Mouse (Mus musculus) limb, embryonic 13.5 days (tissue): ENCODE data around the gene Nol6. TPM values are rescaled to one million over a fixed set of nuclear protein-coding genes. Genes with fewer than 3 reads are reported as not detected.
A peak's percentile ranks its signal among the peaks of the same experiment; 100 is the strongest.

Source experiments
- ATAC-seq: fragments of 200-750 bp; cut with Nextera tagmentation; 2 replicates; pipeline ENCODE4 v1.8.0; 2017; ENCODE audit warnings: low read depth, moderate number of reproducible peaks, moderate TSS enrichment; ENCODE audit not compliant: low FRiP score
- H3K27ac ChIP-seq: fragments of 300-500 bp; sonication (generic); 2 replicates; pipeline ENCODE4 v1.5.1; 2015; ENCODE audit warnings: inconsistent platforms, mild to moderate bottlenecking, moderate library complexity
- H3K27me3 ChIP-seq: fragments of 300-500 bp; sonication (generic); 2 replicates; pipeline ENCODE4 v1.6.1; 2015; ENCODE audit warnings: mild to moderate bottlenecking, inconsistent platforms
- H3K36me3 ChIP-seq: fragments of 300-500 bp; sonication (generic); 2 replicates; pipeline ENCODE4 v1.6.1; 2015; ENCODE audit warnings: inconsistent platforms, mild to moderate bottlenecking, moderate library complexity
- H3K4me1 ChIP-seq: fragments of 300-500 bp; sonication (generic); 2 replicates; pipeline ENCODE4 v1.6.1; 2015; ENCODE audit warnings: inconsistent platforms
- H3K4me2 ChIP-seq: fragments of 300-500 bp; sonication (generic); replicated peaks from 2 replicates; pipeline ENCODE4 v1.6.1; 2015; ENCODE audit warnings: inconsistent platforms, mild to moderate bottlenecking, moderate library complexity
- H3K4me3 ChIP-seq: fragments of 300-500 bp; sonication (generic); 2 replicates; pipeline ENCODE4 v1.5.1; 2015; ENCODE audit warnings: moderate library complexity, mild to moderate bottlenecking, inconsistent platforms
- H3K9ac ChIP-seq: fragments of 300-500 bp; sonication (generic); 2 replicates; pipeline ENCODE4 v1.6.1; 2015; ENCODE audit warnings: mild to moderate bottlenecking, inconsistent platforms
- H3K9me3 ChIP-seq: fragments of 300-500 bp; sonication (generic); 2 replicates; pipeline ENCODE4 v1.6.1; 2016; ENCODE audit warnings: inconsistent platforms
- WGBS: fragments of 180-500 bp; shearing (Covaris S2); methylation state at CpG from one replicate; pipeline ENCODE4 v1.1.7; 2015; 5-methylcytosine and 5-hydroxymethylcytosine counted together
- polyA plus RNA-seq: library from polyadenylated mRNA; unstranded; fragments of >200 nt; fragmentation: Nextera tagmentation; extraction: Ambion mirVana; gene quantifications from 2 replicates; pipeline ENCODE4 v1.2.1, GENCODE M21; 2015

Gene Nol6
- polyA plus RNA-seq, 1 experiment from 2014 or later, result 28.9 TPM

- 61% methylated on average over 14 of the region's 14 CpGs for WGBS
These were observed 52.5 kb downstream of the Nol6 start for GRCm38 (mm10) chr4:41071500-41072429.

DNA sequence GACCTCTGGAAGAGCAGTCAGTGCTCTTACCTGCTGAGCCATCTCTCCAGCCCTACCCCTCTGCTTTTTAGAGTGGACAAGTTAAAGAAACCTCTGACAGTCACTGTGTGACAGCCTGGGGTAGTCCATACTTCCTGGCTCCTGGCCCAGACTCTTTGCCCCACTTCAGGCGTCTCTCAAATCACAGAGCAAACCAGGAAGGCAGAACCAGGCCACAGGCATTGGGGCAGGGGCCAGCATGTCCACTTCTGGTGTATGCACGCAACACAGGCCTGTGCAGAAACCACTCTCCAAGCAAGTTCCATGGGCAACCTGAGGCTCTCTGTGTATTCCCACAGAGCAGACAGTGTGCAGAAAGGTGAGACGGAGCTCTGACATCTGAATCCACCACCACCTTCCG is 59.1 kb downstream of the Nol6 start:
- WGBS, result 84% methylated on average over 4 of the region's 4 CpGs
- Histone ChIP-seq H3K27ac (no peak overlapping the region), H3K36me3 (no peaks in the 10 kb centered on the region), H3K9ac (no peak overlapping the region), H3K4me3 (no peak overlapping the region), H3K4me1 (0 out of 2 replicates have a peak, but pooled peaks cover 3% of the 10 kb centered on the region), H3K4me2 (no peak overlapping the region), H3K27me3 (peaks cover 2% of the 10 kb centered on the region), H3K9me3 (no peaks in the 10 kb centered on the region)
- no peak for ATAC-seq

More at GRCm38 (mm10) chr4:41071500-41072429, 52.5 kb downstream of the Nol6 start:
- Histone ChIP-seq H3K36me3 (no peaks in the 10 kb centered on the region), H3K4me3 (no peak overlapping the region), H3K4me2 (no peak overlapping the region), H3K27ac (no peak overlapping the region), H3K9me3 (no peaks in the 10 kb centered on the region), H3K9ac (no peak overlapping the region), H3K27me3 (no peaks in the 10 kb centered on the region), H3K4me1 (0 out of 2 replicates have a peak, but pooled peaks cover 3% of the 10 kb centered on the region)
- ATAC-seq, result peak; percentile 36; the same call in 1 of the 2 replicates

Other genes with a start within 250 kb of the Nol6 start
- gene Spink4, start 204.4 kb downstream of the Nol6 start, polyA plus RNA-seq, result not detected in 2 replicates
- 205 and 213 TPM in 2 replicates for gene Bag1, start 176.2 kb downstream of the Nol6 start, polyA plus RNA-seq
- gene Chmp5, start 176.0 kb downstream of the Nol6 start, polyA plus RNA-seq, result 111 and 112 TPM in 2 replicates
- gene Nfx1, start 153.5 kb downstream of the Nol6 start, polyA plus RNA-seq, result 99.0 and 106 TPM in 2 replicates
- 0.06 and 0.15 TPM in 2 replicates for gene Aqp7, start 76.3 kb downstream of the Nol6 start, polyA plus RNA-seq
- 6.7 and 7.7 TPM in 2 replicates for gene Aqp3, start 26.3 kb downstream of the Nol6 start, polyA plus RNA-seq
- 94.5 and 98.1 TPM in 2 replicates for gene Ube2r2, start 11.3 kb upstream of the Nol6 start, polyA plus RNA-seq
- 60.8 and 65.2 TPM in 2 replicates for gene Ubap2, start 150.7 kb upstream of the Nol6 start, polyA plus RNA-seq
- gene Dcaf12, start 190.4 kb upstream of the Nol6 start, polyA plus RNA-seq, result 52.9 and 54.4 TPM in 2 replicates
- 54.6 and 54.8 TPM in 2 replicates for gene Ubap1, start 224.5 kb upstream of the Nol6 start, polyA plus RNA-seq